Mouse (Mus musculus): ENCODE data around the gene Etaa1.

DNA sequence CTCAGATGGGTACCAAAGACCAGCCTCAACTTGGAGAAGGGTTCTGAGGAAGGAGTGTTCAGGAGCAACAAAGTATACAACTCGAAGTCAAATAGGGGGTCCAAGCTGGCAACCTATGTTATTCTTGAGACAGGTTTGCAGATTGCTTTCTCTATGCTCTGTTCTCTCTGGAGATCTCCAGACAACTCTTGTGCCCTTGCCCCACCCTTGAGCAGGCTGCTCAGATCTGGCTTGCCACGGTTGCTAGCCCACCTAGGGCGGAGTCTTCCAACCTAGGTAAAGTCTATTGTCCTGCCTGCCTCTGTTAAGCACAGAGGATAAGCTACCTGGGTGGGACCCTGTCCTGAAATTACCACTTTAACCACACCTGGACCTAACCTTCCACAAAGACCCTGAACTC lies 21.9 kb upstream of the Etaa1 start:
- TF ChIP-seq POLR2A (IDR thresholded peaks at IDR 0.05; ENCODE audit: extremely low read depth, insufficient read depth, low read length), result no peak
- TF ChIP-seq CTCF (IDR thresholded peaks at IDR 0.05; ENCODE audit: low read depth, low read length), result no peak
